Mouse (Mus musculus) spleen, adult 2 months (tissue): Measurements from ENCODE around the gene Tef. TPM values are rescaled to one million over a fixed set of nuclear protein-coding genes. Genes with fewer than 3 reads are reported as not detected.

ENCODE experiments used
- DNase-seq, 2 experiments: peaks; one replicate each; pipeline versions ENCODE4 v3.0.0 to v3.0.0-alpha.2; 2012 to 2021; ENCODE audit warnings: low spot score in 2 of 2, low read depth in 1 of 2
- H3K27ac ChIP-seq: fragments of 200-500 bp; 2 replicates; pipeline ENCODE4 v1.5.1; 2012; ENCODE audit warnings: low read length, inconsistent platforms; ENCODE audit not compliant: insufficient read depth
- H3K27me3 ChIP-seq: fragments of 200-500 bp; 2 replicates; pipeline ENCODE4 v1.6.1; 2012; ENCODE audit warnings: mild to moderate bottlenecking, moderate library complexity, low read length, inconsistent platforms; ENCODE audit not compliant: control insufficient read depth, insufficient read depth
- H3K36me3 ChIP-seq: fragments of 200-500 bp; 2 replicates; pipeline ENCODE4 v1.6.1; 2012; ENCODE audit warnings: mild to moderate bottlenecking, low read length, inconsistent platforms; ENCODE audit not compliant: control insufficient read depth, insufficient read depth
- H3K4me1 ChIP-seq: fragments of 200-500 bp; 2 replicates; pipeline ENCODE4 v1.6.1; 2011; ENCODE audit warnings: inconsistent platforms; ENCODE audit not compliant: control insufficient read depth, insufficient read depth, insufficient read length
- H3K4me3 ChIP-seq: fragments of 200-500 bp; 2 replicates; pipeline ENCODE4 v1.5.1; 2011; ENCODE audit warnings: mild to moderate bottlenecking, inconsistent platforms; ENCODE audit not compliant: insufficient read depth, insufficient read length; ENCODE audit errors: extremely low read depth
- CTCF ChIP-seq: fragments of 200-500 bp; IDR thresholded peaks from 2 replicates; pipeline ENCODE4 v1.5.1; 2011; ENCODE audit warnings: mild to moderate bottlenecking, inconsistent platforms; ENCODE audit not compliant: insufficient read depth, insufficient read length, insufficient replicate concordance; ENCODE audit errors: extremely low read depth
- POLR2A ChIP-seq: fragments of 200-500 bp; IDR thresholded peaks from 2 replicates; pipeline ENCODE4 v1.6.1; 2011; ENCODE audit warnings: low read depth, low read length, inconsistent platforms
- WGBS: fragments of 180-500 bp; shearing (Covaris S2); methylation state at CpG from one replicate; pipeline ENCODE4 v1.1.7; 2018; 5-methylcytosine and 5-hydroxymethylcytosine counted together
- polyA plus RNA-seq: library from polyadenylated mRNA; depleted of rRNA; stranded (reverse); fragments of >200 nt; gene quantifications from 2 replicates; pipeline ENCODE4 v1.2.3, GENCODE M21; 2012

The Tef gene
- polyA plus RNA-seq, 1 experiment, result 21.9 TPM

- no peak for DNase-seq
- Histone ChIP-seq H3K4me1 (peaks cover 2% of the 10 kb centered on the region; the same call in 1 of the 2 replicates), H3K27ac (peak overlapping the region; percentile 100), H3K4me3 (peak overlapping the region; percentile 76), H3K36me3 (peaks cover 3% of the 10 kb centered on the region), H3K27me3 (no peaks in the 10 kb centered on the region)
- TF ChIP-seq CTCF (no peak), POLR2A (no peak)
- under 1% methylated on average over 14 of the region's 14 CpGs for WGBS
These were observed 54.9 kb downstream of the Tef start for GRCm38 (mm10) chr15:81856938-81857723.

- peak overlapping the region; percentile 100 for H3K27ac ChIP-seq
- peaks cover 3% of the 10 kb centered on the region for H3K36me3 ChIP-seq
- peak in 1 of 2 experiments; percentile 35 for DNase-seq
- H3K4me3 ChIP-seq, result peak overlapping the region; percentile 76
- TF ChIP-seq CTCF (no peak), POLR2A (no peak)
- peaks cover 2% of the 10 kb centered on the region; the same call in 1 of the 2 replicates for H3K4me1 ChIP-seq
- no peaks in the 10 kb centered on the region for H3K27me3 ChIP-seq
- WGBS, result under 1% methylated on average over 32 of the region's 33 CpGs
These were observed 55.5 kb downstream of the Tef start for GRCm38 (mm10) chr15:81857724-81858116.

- TF ChIP-seq CTCF (no peak; the same call in 1 of the 2 replicates), POLR2A (peak; percentile 100)
- Histone ChIP-seq H3K36me3 (no peaks in the 10 kb centered on the region; the same call in 1 of the 2 replicates), H3K27ac (peak overlapping the region; percentile 100), H3K4me1 (peaks cover 2% of the 10 kb centered on the region; the same call in 1 of the 2 replicates), H3K27me3 (no peaks in the 10 kb centered on the region), H3K4me3 (peak overlapping the region; percentile 76)
- 1% methylated on average over 23 of the region's 23 CpGs for WGBS
- peak; percentile 79 to 86 for DNase-seq
These were observed 55.9 kb downstream of the Tef start for GRCm38 (mm10) chr15:81858138-81858516.

GRCm38 (mm10) chr15:81858517-81859329 lies 56.5 kb downstream of the Tef start, which contains the start of gene Tob2:
Gene Tob2, minus strand, starts transcription at chr15:81858796.
- Histone ChIP-seq H3K4me1 (peaks cover 2% of the 10 kb centered on the region; the same call in 1 of the 2 replicates), H3K27ac (peak within 1 kb of the TSS; percentile 100), H3K36me3 (no peaks in the 10 kb centered on the region), H3K27me3 (no peaks in the 10 kb centered on the region), H3K4me3 (peak within 1 kb of the TSS; percentile 76)
- DNase-seq, result peak; percentile 50 to 56
- no peak for TF ChIP-seq CTCF
- no peak for TF ChIP-seq POLR2A
- under 1% methylated on average over 44 of the region's 44 CpGs for WGBS

- WGBS, result under 1% methylated on average over 39 of the region's 39 CpGs
- H3K27me3 ChIP-seq, result no peaks in the 10 kb centered on the region
- H3K27ac ChIP-seq, result peak overlapping the region; percentile 100
- DNase-seq, result peak; percentile 79 to 94
- H3K36me3 ChIP-seq, result peaks cover 1% of the 10 kb centered on the region; the same call in 1 of the 2 replicates
- peak overlapping the region; percentile 76 for H3K4me3 ChIP-seq
- H3K4me1 ChIP-seq, result peaks cover 2% of the 10 kb centered on the region; the same call in 1 of the 2 replicates
- TF ChIP-seq POLR2A, result no peak; the same call in 1 of the 2 replicates
- TF ChIP-seq CTCF, result no peak
These were observed 57.4 kb downstream of the Tef start for GRCm38 (mm10) chr15:81859330-81860255.
